Mouse (Mus musculus): ENCODE data around the gene Cct6b. TPM values are rescaled to one million over a fixed set of nuclear protein-coding genes. Genes with fewer than 3 reads are reported as not detected.

The Cct6b gene
- polyA plus RNA-seq, 1 experiment from 2014 or later = 0.46 TPM

GRCm38 (mm10) chr11:82780983-82781903, 17.1 kb upstream of the Cct6b start, which contains the start of gene Lig3:
Gene Lig3, plus strand, starts transcription at chr11:82781108.
- peaks cover 12% of the 10 kb centered on the region; the same call in 1 of the 2 replicates for H3K36me3 ChIP-seq (ENCODE audit: insufficient read depth, low read length)
- no peaks in the 10 kb centered on the region for H3K9me3 ChIP-seq (replicated peaks; ENCODE audit: low read length)
- H3K9ac ChIP-seq (ENCODE audit: low read depth, low read length) = peak within 1 kb of the TSS; percentile 97
- WGBS = under 1% methylated on average over 83 of the region's 90 CpGs
- DNase-seq (ENCODE audit: low spot score) (peak; percentile 98), ATAC-seq (replicated peaks; ENCODE audit: low FRiP score, low read depth) (peak; percentile 94)
- H3K27me3 ChIP-seq (ENCODE audit: insufficient read depth, low read length) = no peaks in the 10 kb centered on the region
- peak within 1 kb of the TSS; percentile 94 for H3K27ac ChIP-seq
- peak within 1 kb of the TSS; percentile 70 for H3K4me2 ChIP-seq (ENCODE audit: low read length)
- TF ChIP-seq CTCF (IDR thresholded peaks at IDR 0.05; ENCODE audit: low read depth) = no peak; the same call in 1 of the 2 replicates
- peak within 1 kb of the TSS; percentile 97 for H3K4me3 ChIP-seq (replicated peaks; ENCODE audit: low read depth, low read length)
- 0 out of 2 replicates have a peak, but pooled peaks cover 5% of the 10 kb centered on the region for H3K4me1 ChIP-seq (replicated peaks; ENCODE audit: insufficient read depth, low read length)

GRCm38 (mm10) chr11:82780134-82780533, 16.0 kb upstream of the Cct6b start:
- Histone ChIP-seq H3K4me3 (replicated peaks; ENCODE audit: low read depth, low read length) (peak overlapping the region; percentile 97), H3K27me3 (ENCODE audit: insufficient read depth, low read length) (no peaks in the 10 kb centered on the region), H3K9me3 (replicated peaks; ENCODE audit: low read length) (no peaks in the 10 kb centered on the region), H3K4me1 (replicated peaks; ENCODE audit: insufficient read depth, low read length) (0 out of 2 replicates have a peak, but pooled peaks cover 5% of the 10 kb centered on the region), H3K27ac (0 out of 2 replicates have a peak overlapping the region, but pooled peaks have one; percentile 94), H3K4me2 (ENCODE audit: low read length) (peak overlapping the region; percentile 70), H3K9ac (ENCODE audit: low read depth, low read length) (peak overlapping the region; percentile 97), H3K36me3 (ENCODE audit: insufficient read depth, low read length) (peaks cover 6% of the 10 kb centered on the region; the same call in 1 of the 2 replicates)
- DNase-seq (ENCODE audit: low spot score) (peak; percentile 0), ATAC-seq (replicated peaks; ENCODE audit: low FRiP score, low read depth) (no peak)
- WGBS = 36% methylated on average over 5 of the region's 5 CpGs
- TF ChIP-seq CTCF (IDR thresholded peaks at IDR 0.05; ENCODE audit: low read depth) = no peak

GRCm38 (mm10) chr11:82764438-82764924, 360 bp upstream of the Cct6b start:
- H3K4me1 ChIP-seq (replicated peaks; ENCODE audit: insufficient read depth, low read length) = peaks cover 16% of the 10 kb centered on the region
- TF ChIP-seq CTCF (IDR thresholded peaks at IDR 0.05; ENCODE audit: low read depth) = no peak
- H3K4me3 ChIP-seq (replicated peaks; ENCODE audit: low read depth, low read length) = peak overlapping the region; percentile 93
- no peaks in the 10 kb centered on the region for H3K36me3 ChIP-seq (ENCODE audit: insufficient read depth, low read length)
- H3K27me3 ChIP-seq (ENCODE audit: insufficient read depth, low read length) = no peaks in the 10 kb centered on the region
- H3K27ac ChIP-seq = peak overlapping the region; percentile 88
- no peaks in the 10 kb centered on the region for H3K9me3 ChIP-seq (replicated peaks; ENCODE audit: low read length)
- peak overlapping the region; percentile 95 for H3K4me2 ChIP-seq (ENCODE audit: low read length)
- peak overlapping the region; percentile 84 for H3K9ac ChIP-seq (ENCODE audit: low read depth, low read length)
- DNase-seq (ENCODE audit: low spot score) (no peak), ATAC-seq (replicated peaks; ENCODE audit: low FRiP score, low read depth) (peak; percentile 52; the same call in 1 of the 2 replicates)
- under 1% methylated on average over 28 of the region's 28 CpGs for WGBS

DNA sequence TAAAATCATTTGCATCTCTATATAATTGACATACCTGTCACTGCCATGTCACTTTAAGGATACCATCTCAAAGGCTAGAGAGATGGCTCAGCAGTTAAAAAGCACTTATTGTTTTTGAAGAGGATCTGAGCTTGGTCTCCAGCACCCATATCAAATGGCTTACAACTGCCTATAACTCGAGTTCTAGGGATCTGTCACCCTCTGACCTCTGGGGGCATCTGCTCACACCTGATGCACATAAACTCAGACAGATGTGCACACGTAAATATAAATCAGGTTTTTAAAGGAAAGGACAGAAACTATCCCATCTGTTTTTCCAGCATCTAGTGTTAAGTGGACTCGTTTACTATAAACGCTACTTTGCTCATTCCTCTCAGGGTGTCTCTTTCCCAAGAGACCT, 860 bp downstream of the Cct6b start:
- no peak overlapping the region for H3K9ac ChIP-seq (ENCODE audit: low read depth, low read length)
- no peak for TF ChIP-seq CTCF (IDR thresholded peaks at IDR 0.05; ENCODE audit: low read depth)
- H3K27ac ChIP-seq = peak overlapping the region; percentile 88
- H3K9me3 ChIP-seq (replicated peaks; ENCODE audit: low read length) = no peaks in the 10 kb centered on the region
- DNase-seq (ENCODE audit: low spot score) (no peak), ATAC-seq (replicated peaks; ENCODE audit: low FRiP score, low read depth) (no peak)
- peak overlapping the region; percentile 93; the same call in 1 of the 2 replicates for H3K4me3 ChIP-seq (replicated peaks; ENCODE audit: low read depth, low read length)
- WGBS = 5% methylated on average over 4 of the region's 4 CpGs
- H3K4me2 ChIP-seq (ENCODE audit: low read length) = peak overlapping the region; percentile 95
- no peaks in the 10 kb centered on the region for H3K27me3 ChIP-seq (ENCODE audit: insufficient read depth, low read length)
- peaks cover 16% of the 10 kb centered on the region for H3K4me1 ChIP-seq (replicated peaks; ENCODE audit: insufficient read depth, low read length)
- no peaks in the 10 kb centered on the region for H3K36me3 ChIP-seq (ENCODE audit: insufficient read depth, low read length)

- H3K9me3 ChIP-seq (replicated peaks; ENCODE audit: low read length) = no peaks in the 10 kb centered on the region
- ATAC-seq (replicated peaks; ENCODE audit: low FRiP score, low read depth) = no peak
- H3K4me3 ChIP-seq (replicated peaks; ENCODE audit: low read depth, low read length) = no peak overlapping the region
- no peak overlapping the region for H3K9ac ChIP-seq (ENCODE audit: low read depth, low read length)
- no peaks in the 10 kb centered on the region for H3K27me3 ChIP-seq (ENCODE audit: insufficient read depth, low read length)
- WGBS = 89% methylated on average over 6 of the region's 6 CpGs
- no peak overlapping the region for H3K4me2 ChIP-seq (ENCODE audit: low read length)
- H3K36me3 ChIP-seq (ENCODE audit: insufficient read depth, low read length) = no peaks in the 10 kb centered on the region
- peaks cover 16% of the 10 kb centered on the region for H3K4me1 ChIP-seq (replicated peaks; ENCODE audit: insufficient read depth, low read length)
- DNase-seq (ENCODE audit: low spot score) = no peak
- peak; percentile 56 for TF ChIP-seq CTCF (IDR thresholded peaks at IDR 0.05; ENCODE audit: low read depth)
- H3K27ac ChIP-seq = no peak overlapping the region
These were observed 1.8 kb downstream of the Cct6b start for GRCm38 (mm10) chr11:82762286-82762829.

DNA sequence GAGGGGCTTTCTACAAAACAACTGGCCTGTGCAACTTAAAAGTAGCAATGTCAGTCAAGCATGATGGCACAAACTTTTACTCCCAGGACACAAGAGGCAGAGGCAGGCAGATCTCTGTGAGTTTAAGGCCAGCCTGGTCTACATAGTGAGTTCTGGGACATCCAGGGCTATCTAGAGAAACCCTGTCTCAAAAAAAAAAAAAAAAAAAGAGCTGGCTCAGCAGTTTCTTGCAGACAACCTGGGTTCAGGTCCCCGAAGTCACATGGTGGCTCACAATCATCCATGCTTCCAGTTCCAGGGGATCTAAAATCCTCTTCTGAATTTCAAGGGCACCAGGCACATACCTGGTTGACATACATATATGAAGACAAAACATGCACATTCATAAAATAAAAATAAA, 8.2 kb downstream of the Cct6b start:
- TF ChIP-seq CTCF (IDR thresholded peaks at IDR 0.05; ENCODE audit: low read depth) = no peak
- Histone ChIP-seq H3K4me3 (replicated peaks; ENCODE audit: low read depth, low read length) (no peak overlapping the region), H3K4me1 (replicated peaks; ENCODE audit: insufficient read depth, low read length) (no peaks in the 10 kb centered on the region), H3K9ac (ENCODE audit: low read depth, low read length) (no peak overlapping the region), H3K36me3 (ENCODE audit: insufficient read depth, low read length) (no peaks in the 10 kb centered on the region), H3K9me3 (replicated peaks; ENCODE audit: low read length) (no peaks in the 10 kb centered on the region), H3K27ac (no peak overlapping the region), H3K27me3 (ENCODE audit: insufficient read depth, low read length) (no peaks in the 10 kb centered on the region), H3K4me2 (ENCODE audit: low read length) (no peak overlapping the region)
- no peak for DNase-seq (ENCODE audit: low spot score)
- ATAC-seq (replicated peaks; ENCODE audit: low FRiP score, low read depth) = no peak
- 95% methylated on average over 1 of the region's 1 CpGs for WGBS
